Mouse (Mus musculus) cerebellum, adult 9-11 months (tissue): Measurements from ENCODE around the gene Stip1.

Experiments used
- DNase-seq: peaks from one replicate; pipeline ENCODE4 v3.0.0; 2022

The Stip1 gene

GRCm38 (mm10) chr19:7012426-7012825, 27.3 kb downstream of the Stip1 start:
- no peak for DNase-seq

- DNase-seq: no peak
Measured at GRCm38 (mm10) chr19:7006892-7007593, 32.7 kb downstream of the Stip1 start.

GRCm38 (mm10) chr19:6999360-7000063, 40.3 kb downstream of the Stip1 start:
- DNase-seq: no peak

- peak; percentile 52 for DNase-seq
Measured at GRCm38 (mm10) chr19:6997721-6998290, 42.0 kb downstream of the Stip1 start.

- peak; percentile 92 for DNase-seq
Measured at GRCm38 (mm10) chr19:6996006-6996405, 43.8 kb downstream of the Stip1 start, which contains the start of the genes Nudt22 and Trpt1. Gene Nudt22, minus strand, starts transcription at chr19:6996117. Gene Trpt1, plus strand, starts transcription at chr19:6996131.

- DNase-seq: peak; percentile 76
Measured at GRCm38 (mm10) chr19:6995255-6995991, 44.3 kb downstream of the Stip1 start.

- peak; percentile 48 for DNase-seq
Measured at GRCm38 (mm10) chr19:6994489-6994888, 45.3 kb downstream of the Stip1 start.

GRCm38 (mm10) chr19:6994002-6994401, 45.8 kb downstream of the Stip1 start:
- peak; percentile 46 for DNase-seq

- peak; percentile 52 for DNase-seq
Measured at GRCm38 (mm10) chr19:6993011-6993770, 46.6 kb downstream of the Stip1 start.

GRCm38 (mm10) chr19:6992011-6992858, 47.5 kb downstream of the Stip1 start, which contains the start of gene Dnajc4:
Gene Dnajc4, minus strand, starts transcription at chr19:6992572.
- DNase-seq: peak; percentile 97

- peak; percentile 51 for DNase-seq
Measured at GRCm38 (mm10) chr19:6991166-6991565, 48.6 kb downstream of the Stip1 start.

- DNase-seq: no peak
Measured at GRCm38 (mm10) chr19:6990712-6991111, 49.1 kb downstream of the Stip1 start.

GRCm38 (mm10) chr19:6989251-6989650, 50.5 kb downstream of the Stip1 start:
- DNase-seq: no peak

GRCm38 (mm10) chr19:6987904-6988285, 51.9 kb downstream of the Stip1 start:
- DNase-seq: no peak

GRCm38 (mm10) chr19:6987061-6987903, 52.5 kb downstream of the Stip1 start, which contains the start of gene Vegfb:
Gene Vegfb, minus strand, starts transcription at chr19:6987651.
- DNase-seq: peak; percentile 82

- peak; percentile 65 for DNase-seq
Measured at GRCm38 (mm10) chr19:6985951-6986708, 53.6 kb downstream of the Stip1 start.

GRCm38 (mm10) chr19:6985300-6985699, 54.5 kb downstream of the Stip1 start:
- DNase-seq: peak; percentile 65

GRCm38 (mm10) chr19:6983621-6984020, 56.1 kb downstream of the Stip1 start:
- DNase-seq: no peak

- no peak for DNase-seq
Measured at GRCm38 (mm10) chr19:6981465-6981864, 58.3 kb downstream of the Stip1 start.
